Mouse (Mus musculus) cerebellum, postnatal 25 days (tissue): ENCODE measurements around the gene Tsr1.
A peak's percentile ranks its signal among the peaks of the same experiment; 100 is the strongest.

ENCODE experiments used
- DNase-seq, 2 experiments: peaks; one replicate each; pipeline ENCODE4 v3.0.0; 2021; ENCODE audit warnings: mixed read lengths in 2 of 2

Tsr1 gene

GRCm38 (mm10) chr11:74897678-74898516, at the start of gene Tsr1:
Gene Tsr1 (plus strand): TSS chr11:74898071.
- DNase-seq = peak; percentile 90 to 93

- no peak for DNase-seq
These were observed 46.7 kb upstream of the Tsr1 start for GRCm38 (mm10) chr11:74850998-74851661.

GRCm38 (mm10) chr11:74857756-74858155, 40.1 kb upstream of the Tsr1 start:
- DNase-seq = no peak

GRCm38 (mm10) chr11:74862129-74862528, 35.7 kb upstream of the Tsr1 start:
- no peak for DNase-seq

DNA sequence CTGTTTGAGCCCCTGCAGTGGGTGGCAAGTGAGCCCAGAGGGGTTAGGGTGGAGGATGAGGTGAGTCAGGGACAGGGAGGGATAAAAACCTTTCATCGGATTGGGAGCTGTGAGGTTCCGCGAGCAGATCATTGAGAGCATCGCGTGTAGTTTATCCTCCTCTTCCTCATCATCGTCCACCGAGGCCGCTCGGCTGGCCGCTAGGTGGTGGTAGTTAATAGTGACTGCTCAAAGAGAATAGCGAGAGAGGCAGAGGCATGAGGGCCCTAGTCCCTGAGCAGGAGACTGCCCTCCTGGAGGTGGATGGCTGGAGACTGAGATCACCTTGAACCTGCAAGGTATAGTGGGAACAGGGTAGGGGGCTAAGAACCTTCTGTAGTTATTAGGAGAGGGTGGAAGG, 34.4 kb upstream of the Tsr1 start:
- DNase-seq = peak; percentile 69 to 77

GRCm38 (mm10) chr11:74864421-74864820, 33.5 kb upstream of the Tsr1 start:
- DNase-seq = no peak

GRCm38 (mm10) chr11:74865252-74865651, 32.6 kb upstream of the Tsr1 start:
- peak; percentile 14 to 40 for DNase-seq

DNA sequence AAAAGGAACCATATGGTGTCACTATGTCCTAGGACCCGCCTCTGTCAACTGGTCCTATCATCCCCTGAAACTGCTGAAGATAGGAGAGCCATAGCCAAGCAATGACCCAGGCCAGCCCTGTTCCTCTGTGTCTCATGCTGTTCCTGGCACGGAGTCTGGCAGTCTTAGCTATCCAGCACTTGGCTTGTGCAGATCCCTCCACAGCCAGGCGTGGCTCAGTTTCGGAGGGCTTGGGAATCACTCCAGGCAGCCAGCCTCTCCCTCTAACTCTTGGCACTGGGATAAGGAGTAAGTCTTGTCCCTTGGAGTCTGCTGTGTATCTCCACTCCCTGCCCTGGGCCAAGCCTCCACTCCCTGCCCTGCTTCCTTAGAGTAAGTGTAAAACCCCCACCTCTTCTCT, 31.2 kb upstream of the Tsr1 start:
- DNase-seq = peak; percentile 90 to 93

GRCm38 (mm10) chr11:74867181-74867580, 30.7 kb upstream of the Tsr1 start:
- DNase-seq = peak; percentile 94 to 96

DNA sequence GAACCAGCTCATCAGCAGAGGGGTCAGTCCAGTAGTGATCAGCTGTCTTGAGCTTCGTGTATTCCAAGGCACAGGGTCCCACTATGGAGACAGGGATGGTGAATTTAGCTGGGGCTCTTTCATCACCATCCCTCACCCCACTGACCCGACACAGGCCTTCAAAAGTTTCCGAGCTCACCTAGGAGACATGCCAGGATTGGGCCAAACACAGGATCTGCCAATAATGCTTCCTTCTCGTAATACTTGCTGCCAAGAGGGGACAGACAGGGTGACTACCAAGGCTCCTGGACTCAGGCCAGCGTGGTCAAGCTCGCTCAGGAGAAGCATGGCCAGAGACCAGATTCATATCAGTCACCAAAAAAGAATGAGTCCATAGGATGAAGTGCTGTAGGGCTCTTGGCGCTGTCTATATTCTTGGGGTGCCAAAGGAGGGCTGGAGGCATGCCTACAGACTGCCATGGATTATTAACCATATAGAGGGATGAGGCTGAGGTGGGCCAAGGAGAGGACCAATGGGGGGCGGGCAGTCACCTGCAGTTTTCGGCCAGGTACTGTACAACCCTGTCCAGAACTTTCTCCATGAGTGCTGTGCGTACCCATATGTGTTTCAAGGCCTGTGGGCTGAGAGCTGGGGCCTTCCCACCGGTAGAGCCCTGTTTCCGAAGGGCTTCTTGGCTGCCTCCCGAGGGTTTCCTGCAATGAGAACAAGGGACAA, 29.7 kb upstream of the Tsr1 start:
- DNase-seq = peak; percentile 53 to 72

- no peak for DNase-seq
These were observed 28.3 kb upstream of the Tsr1 start for GRCm38 (mm10) chr11:74869603-74870002.

- no peak for DNase-seq
These were observed 27.3 kb upstream of the Tsr1 start for GRCm38 (mm10) chr11:74870544-74870943.

DNA sequence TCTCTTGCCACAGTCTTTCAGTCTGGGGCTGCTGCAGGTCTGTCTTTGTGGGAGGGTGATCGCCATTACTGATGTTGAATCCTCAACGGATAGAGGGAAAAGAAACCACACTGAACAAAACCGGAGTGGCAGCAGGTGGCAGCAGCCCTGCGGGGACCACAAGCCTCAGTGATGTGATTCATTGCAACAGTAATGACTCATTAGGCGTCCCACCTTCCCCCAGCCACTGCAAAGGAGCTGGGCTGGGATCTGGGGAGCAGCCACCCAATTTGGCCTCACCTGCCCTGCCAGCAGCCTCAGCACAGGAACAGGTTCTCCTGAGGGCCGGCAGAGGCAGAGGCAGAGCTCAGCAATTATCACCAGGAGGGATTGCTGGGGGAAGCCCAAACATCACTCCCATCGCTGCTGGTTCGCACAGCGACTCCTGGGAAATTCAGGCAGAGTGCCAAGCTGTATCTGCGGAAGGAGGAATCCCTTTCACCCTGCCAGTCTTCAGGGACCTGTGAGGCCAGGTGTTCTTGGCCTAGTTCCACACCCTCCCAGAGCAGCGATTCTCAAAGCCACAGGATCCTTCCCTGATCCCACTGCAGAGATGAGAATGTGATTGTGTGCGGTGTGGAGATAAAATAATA, 26.8 kb upstream of the Tsr1 start:
- DNase-seq = peak in 1 of 2 experiments; percentile 49

- DNase-seq = peak; percentile 56 to 60
These were observed 23.2 kb upstream of the Tsr1 start for GRCm38 (mm10) chr11:74874630-74875029.

DNA sequence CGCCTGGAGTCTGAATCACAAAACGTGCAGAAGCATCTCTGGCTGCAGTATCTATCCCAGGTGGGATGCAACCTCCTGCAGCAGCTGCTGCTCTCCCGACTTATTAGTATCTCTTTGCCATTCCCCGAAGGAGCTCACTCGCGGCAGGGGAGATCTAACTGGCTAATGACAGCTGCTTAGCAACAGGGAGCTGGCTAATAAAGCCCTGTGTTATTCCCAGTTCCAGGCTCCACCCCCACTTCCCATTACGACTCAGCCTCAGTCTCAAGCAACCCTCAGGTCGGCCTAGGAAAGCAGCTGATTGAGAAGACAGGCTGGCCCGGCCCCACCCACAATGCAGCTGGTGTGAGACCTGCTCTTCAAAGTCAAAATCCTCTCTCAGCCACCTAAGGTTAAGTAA, 21.1 kb upstream of the Tsr1 start:
- peak; percentile 78 to 81 for DNase-seq

GRCm38 (mm10) chr11:74880999-74881398, 16.9 kb upstream of the Tsr1 start:
- no peak for DNase-seq

DNA sequence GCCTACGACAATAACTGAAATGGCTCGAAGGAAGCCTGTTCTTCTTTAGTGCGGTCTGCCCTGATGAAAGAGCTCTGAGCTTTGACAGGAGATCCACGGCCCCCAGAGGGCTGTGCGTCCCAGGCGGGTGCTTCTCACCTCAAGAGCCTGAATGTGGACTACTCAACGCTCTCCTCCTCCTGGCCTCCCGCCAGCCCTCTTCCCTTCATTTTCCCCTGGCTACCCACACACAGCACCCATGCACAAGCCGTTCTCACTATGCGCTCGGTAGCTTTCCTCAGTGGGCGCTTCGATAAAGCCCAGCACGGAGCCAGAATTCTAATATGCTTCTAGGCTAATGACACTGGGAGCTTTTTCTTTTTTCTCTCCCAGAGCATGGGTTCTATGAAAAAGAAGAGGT, 15.9 kb upstream of the Tsr1 start:
- no peak for DNase-seq

DNA sequence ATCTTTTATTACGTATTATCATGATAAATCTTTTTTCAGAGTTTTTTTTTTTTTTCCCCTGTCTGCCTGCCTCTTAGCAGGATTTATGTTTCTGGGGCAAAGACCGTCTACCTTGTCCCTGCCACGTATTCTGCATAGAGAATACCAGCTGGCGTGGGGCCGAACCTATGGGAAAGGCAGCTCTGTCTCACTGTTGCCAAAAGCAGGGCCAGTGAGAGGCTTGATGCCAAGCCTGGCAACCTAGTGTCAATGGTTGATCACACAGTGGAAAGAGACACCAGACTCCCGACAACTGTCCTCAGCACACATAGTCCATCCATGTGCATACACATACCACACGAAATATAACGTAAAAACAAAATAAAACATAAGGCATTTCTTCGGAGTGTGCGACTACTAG, 14.8 kb upstream of the Tsr1 start:
- DNase-seq = peak; percentile 80 to 91

DNA sequence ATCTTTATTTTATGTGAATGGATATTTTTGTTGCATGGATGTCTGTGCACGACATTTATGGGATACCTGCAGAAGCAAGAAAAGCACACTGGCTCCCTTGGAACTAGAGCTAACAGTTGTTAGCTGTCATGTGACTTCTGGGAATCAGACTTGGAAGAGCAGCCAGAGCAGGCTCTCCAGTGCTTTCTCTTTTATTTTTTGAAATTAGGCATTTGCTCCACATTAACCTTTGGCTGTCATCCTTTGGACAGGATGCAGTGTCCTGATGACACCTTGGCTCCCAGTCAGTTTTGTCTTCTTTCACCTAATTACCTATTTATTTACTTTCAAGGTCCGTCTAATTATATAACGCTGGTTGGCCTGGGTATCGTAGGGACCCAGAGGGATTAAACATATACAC, 3.3 kb upstream of the Tsr1 start:
- no peak for DNase-seq

DNA sequence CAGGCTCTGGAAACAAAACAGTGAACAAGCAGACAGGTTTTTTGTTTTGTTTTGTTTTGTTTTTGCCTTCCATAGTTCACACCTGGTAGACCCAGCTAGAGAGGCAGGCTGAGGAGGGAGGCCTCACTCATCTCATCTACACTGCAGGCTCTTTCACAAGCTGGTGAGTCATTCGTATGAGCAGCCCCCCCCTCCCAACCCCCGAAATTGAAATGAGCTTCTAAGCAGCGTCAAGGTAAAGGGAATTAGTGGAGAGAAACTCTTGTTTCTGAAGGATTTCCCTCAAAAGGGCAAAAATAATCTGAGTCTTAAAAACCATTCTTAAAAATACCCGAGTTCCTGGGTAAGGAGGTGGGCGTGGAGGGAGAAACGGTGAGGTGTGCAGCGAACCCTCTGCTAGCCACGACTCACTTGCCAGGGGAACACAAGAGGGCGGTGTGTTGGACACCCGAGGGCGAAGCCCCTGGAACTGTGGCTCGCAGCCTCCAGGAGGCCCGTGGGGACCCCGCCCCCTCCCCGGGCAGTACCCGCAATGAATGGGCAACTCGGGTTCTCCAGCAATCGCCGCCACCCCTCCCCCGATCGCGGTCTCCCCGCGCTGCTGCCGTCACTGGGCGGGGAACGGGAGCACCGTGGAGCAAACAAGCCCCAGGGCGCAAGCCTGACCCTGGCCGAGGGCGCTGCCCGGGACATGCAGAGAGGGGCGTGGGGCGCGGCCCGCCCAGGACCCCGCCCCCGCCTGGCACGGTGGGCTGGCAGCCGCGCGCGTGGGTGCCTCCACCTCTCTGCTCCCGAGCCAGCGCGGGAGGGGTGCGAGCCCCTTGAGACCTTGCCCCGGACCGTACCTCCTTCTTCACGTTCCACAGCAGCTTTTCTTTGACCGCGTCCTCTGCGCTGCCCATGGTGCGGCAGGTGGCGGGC, 1.6 kb upstream of the Tsr1 start:
- peak; percentile 71 to 73 for DNase-seq

GRCm38 (mm10) chr11:74896901-74897677, 782 bp upstream of the Tsr1 start, which contains the start of gene Sgsm2:
Gene Sgsm2 (minus strand): TSS chr11:74897060.
- peak; percentile 73 to 78 for DNase-seq
